Mouse (Mus musculus) kidney, embryonic 15.5 days (tissue): ENCODE measurements around the gene Cabp4. TPM values are rescaled to one million over a fixed set of nuclear protein-coding genes. Genes with fewer than 3 reads are reported as not detected.
A peak's percentile ranks its signal among the peaks of the same experiment; 100 is the strongest.

ENCODE experiments used
- ATAC-seq: fragments of 200-750 bp; cut with Nextera tagmentation; replicated peaks from 2 replicates; pipeline ENCODE4 v1.8.0; 2017; ENCODE audit warnings: moderate TSS enrichment; ENCODE audit not compliant: low FRiP score
- H3K27ac ChIP-seq: fragments of 300-500 bp; sonication (generic); 2 replicates; pipeline ENCODE4 v1.5.1; 2015; ENCODE audit warnings: mild to moderate bottlenecking, inconsistent platforms
- H3K27me3 ChIP-seq: fragments of 300-500 bp; sonication (generic); 2 replicates; pipeline ENCODE4 v1.6.1; 2015; ENCODE audit warnings: inconsistent platforms
- H3K36me3 ChIP-seq: fragments of 300-500 bp; sonication (generic); 2 replicates; pipeline ENCODE4 v1.6.1; 2015; ENCODE audit warnings: inconsistent platforms
- H3K4me1 ChIP-seq: fragments of 300-500 bp; sonication (generic); 2 replicates; pipeline ENCODE4 v1.6.1; 2015; ENCODE audit warnings: inconsistent platforms
- H3K4me2 ChIP-seq: fragments of 300-500 bp; sonication (generic); 2 replicates; pipeline ENCODE4 v1.6.1; 2015; ENCODE audit warnings: moderate library complexity, mild to moderate bottlenecking, inconsistent platforms
- H3K4me3 ChIP-seq: fragments of 300-500 bp; sonication (generic); replicated peaks from 2 replicates; pipeline ENCODE4 v1.5.1; 2015; ENCODE audit warnings: mild to moderate bottlenecking, inconsistent platforms
- H3K9ac ChIP-seq: fragments of 300-500 bp; sonication (generic); 2 replicates; pipeline ENCODE4 v1.6.1; 2015; ENCODE audit warnings: mild to moderate bottlenecking, inconsistent platforms
- H3K9me3 ChIP-seq: fragments of 300-500 bp; sonication (generic); replicated peaks from 2 replicates; pipeline ENCODE4 v1.6.1; 2016; ENCODE audit warnings: inconsistent platforms
- WGBS: fragments of 180-500 bp; shearing (Covaris S2); methylation state at CpG from one replicate; pipeline ENCODE4 v1.1.7; 2015; ENCODE audit warnings: mixed read lengths; 5-methylcytosine and 5-hydroxymethylcytosine counted together
- polyA plus RNA-seq: library from polyadenylated mRNA; unstranded; fragments of >200 nt; fragmentation: Nextera tagmentation; extraction: Ambion mirVana; gene quantifications from 2 replicates; pipeline ENCODE4 v1.2.1, GENCODE M21; 2015

Gene Cabp4
- polyA plus RNA-seq, 1 experiment from 2014 or later, result 0.05 TPM

GRCm38 (mm10) chr19:4150567-4151487 is 7.0 kb upstream of the Cabp4 start:
- Histone ChIP-seq H3K4me1 (peaks cover 50% of the 10 kb centered on the region), H3K36me3 (peaks cover 46% of the 10 kb centered on the region), H3K9me3 (no peaks in the 10 kb centered on the region), H3K27ac (no peak overlapping the region), H3K9ac (0 out of 2 replicates have a peak overlapping the region, but pooled peaks have one; percentile 4), H3K27me3 (no peaks in the 10 kb centered on the region), H3K4me2 (no peak overlapping the region), H3K4me3 (no peak overlapping the region)
- no peak for ATAC-seq
- WGBS, result 85% methylated on average over 22 of the region's 22 CpGs

- peak overlapping the region; percentile 95 for H3K4me3 ChIP-seq
- ATAC-seq, result no peak
- no peaks in the 10 kb centered on the region for H3K9me3 ChIP-seq
- 95% methylated on average over 17 of the region's 17 CpGs for WGBS
- H3K27ac ChIP-seq, result no peak overlapping the region
- H3K4me2 ChIP-seq, result peak overlapping the region; percentile 84
- H3K9ac ChIP-seq, result peak overlapping the region; percentile 4; the same call in 1 of the 2 replicates
- peaks cover 42% of the 10 kb centered on the region for H3K36me3 ChIP-seq
- H3K4me1 ChIP-seq, result peaks cover 43% of the 10 kb centered on the region
- no peaks in the 10 kb centered on the region for H3K27me3 ChIP-seq
Observed at GRCm38 (mm10) chr19:4149764-4150461, 6.1 kb upstream of the Cabp4 start.

DNA sequence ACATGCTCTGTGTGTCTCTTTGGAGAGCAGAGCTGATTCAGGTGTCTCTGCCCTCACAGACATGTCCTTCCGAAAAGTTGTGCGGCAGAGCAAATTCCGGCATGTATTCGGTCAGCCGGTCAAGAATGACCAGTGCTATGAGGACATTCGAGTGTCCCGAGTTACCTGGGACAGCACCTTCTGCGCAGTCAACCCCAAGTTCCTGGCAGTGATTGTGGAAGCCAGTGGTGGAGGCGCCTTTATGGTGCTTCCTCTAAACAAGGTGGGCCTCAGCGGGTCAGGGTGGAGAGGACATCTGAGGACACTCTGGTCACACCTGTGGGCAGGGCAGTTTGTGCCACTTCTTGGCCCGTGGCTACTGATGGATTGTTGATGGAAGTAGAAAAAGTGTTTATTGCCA is 5.5 kb upstream of the Cabp4 start:
- peak overlapping the region; percentile 95 for H3K4me3 ChIP-seq
- H3K36me3 ChIP-seq, result peaks cover 42% of the 10 kb centered on the region
- no peaks in the 10 kb centered on the region for H3K27me3 ChIP-seq
- H3K4me2 ChIP-seq, result peak overlapping the region; percentile 84
- peaks cover 37% of the 10 kb centered on the region for H3K4me1 ChIP-seq
- 76% methylated on average over 11 of the region's 11 CpGs for WGBS
- ATAC-seq, result no peak
- H3K9ac ChIP-seq, result peak overlapping the region; percentile 94
- no peak overlapping the region for H3K27ac ChIP-seq
- H3K9me3 ChIP-seq, result no peaks in the 10 kb centered on the region

- H3K4me2 ChIP-seq, result peak overlapping the region; percentile 84
- peak overlapping the region; percentile 95 for H3K4me3 ChIP-seq
- ATAC-seq, result peak; percentile 30; the same call in 1 of the 2 replicates
- peaks cover 37% of the 10 kb centered on the region for H3K4me1 ChIP-seq
- peaks cover 38% of the 10 kb centered on the region for H3K36me3 ChIP-seq
- peak overlapping the region; percentile 79 for H3K27ac ChIP-seq
- WGBS, result under 1% methylated on average over 8 of the region's 8 CpGs
- peak overlapping the region; percentile 94 for H3K9ac ChIP-seq
- H3K9me3 ChIP-seq, result no peaks in the 10 kb centered on the region
- H3K27me3 ChIP-seq, result no peaks in the 10 kb centered on the region
Observed at GRCm38 (mm10) chr19:4148819-4149218, 5.0 kb upstream of the Cabp4 start.

DNA sequence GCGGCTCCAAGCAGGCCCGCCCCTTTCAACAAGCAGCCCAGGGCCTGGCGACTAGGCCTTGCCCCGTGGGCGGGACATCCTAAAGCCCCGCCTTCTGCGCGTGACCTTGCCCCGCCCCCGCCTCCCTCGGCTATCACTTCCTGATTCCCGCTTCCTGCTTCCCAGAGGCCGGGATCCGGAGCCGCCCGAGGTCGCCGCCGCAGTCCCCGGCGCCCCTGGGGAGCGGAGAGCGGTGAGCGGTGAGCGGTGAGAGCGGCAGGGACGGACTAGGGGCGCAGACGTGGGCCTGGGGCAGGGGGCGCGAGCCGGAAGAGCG is 4.6 kb upstream of the Cabp4 start, which contains the start of gene Coro1b:
Gene Coro1b (plus strand): TSS at position 129 of the 316 bp plus-strand sequence.
- peak within 1 kb of the TSS; percentile 94 for H3K9ac ChIP-seq
- H3K4me3 ChIP-seq, result peak within 1 kb of the TSS; percentile 95
- H3K27me3 ChIP-seq, result no peaks in the 10 kb centered on the region
- peaks cover 37% of the 10 kb centered on the region for H3K4me1 ChIP-seq
- H3K36me3 ChIP-seq, result peaks cover 35% of the 10 kb centered on the region
- no peaks in the 10 kb centered on the region for H3K9me3 ChIP-seq
- H3K4me2 ChIP-seq, result peak within 1 kb of the TSS; percentile 84
- peak within 1 kb of the TSS; percentile 79 for H3K27ac ChIP-seq
- ATAC-seq, result peak; percentile 94
- WGBS, result 0% methylated on average over 33 of the region's 33 CpGs

DNA sequence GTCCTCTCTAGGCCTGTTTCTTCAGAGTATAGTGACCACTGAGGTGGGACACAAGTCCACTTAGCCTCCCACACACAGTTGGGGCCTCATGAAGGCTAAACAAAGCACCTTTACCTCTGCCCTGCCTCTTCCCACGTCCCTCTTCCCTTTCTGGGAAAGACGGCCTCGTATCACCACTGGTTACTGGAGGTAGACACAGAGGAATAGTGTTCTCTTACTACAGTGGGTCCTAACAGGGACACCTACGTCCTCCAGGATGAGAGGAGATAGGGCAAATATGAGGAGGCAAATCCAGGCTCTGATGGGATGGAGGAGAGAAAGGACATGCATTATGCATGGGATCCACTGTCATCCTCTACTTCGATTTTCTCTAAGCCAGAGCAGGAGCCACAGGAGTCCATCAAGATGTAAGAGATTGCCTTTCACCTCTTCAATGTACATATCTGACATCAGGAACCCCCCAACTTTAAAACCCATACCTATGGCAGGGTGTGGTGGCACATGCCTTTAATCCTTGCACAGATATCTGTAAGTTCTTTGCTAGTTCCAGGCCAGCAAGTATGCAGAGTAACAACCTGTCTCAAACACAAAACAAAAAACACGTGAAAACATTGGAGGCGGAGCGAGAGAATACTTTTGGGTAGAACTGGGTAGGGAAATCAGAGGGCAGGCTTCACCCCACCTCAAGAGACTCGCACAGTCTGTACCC is 4.1 kb upstream of the Cabp4 start:
- peak overlapping the region; percentile 94 for H3K9ac ChIP-seq
- peak overlapping the region; percentile 95 for H3K4me3 ChIP-seq
- no peak for ATAC-seq
- 33% methylated on average over 9 of the region's 9 CpGs for WGBS
- H3K4me1 ChIP-seq, result peaks cover 37% of the 10 kb centered on the region
- peak overlapping the region; percentile 84 for H3K4me2 ChIP-seq
- peaks cover 30% of the 10 kb centered on the region for H3K36me3 ChIP-seq
- peak overlapping the region; percentile 79 for H3K27ac ChIP-seq
- no peaks in the 10 kb centered on the region for H3K27me3 ChIP-seq
- no peaks in the 10 kb centered on the region for H3K9me3 ChIP-seq

- H3K36me3 ChIP-seq, result peaks cover 21% of the 10 kb centered on the region
- H3K9ac ChIP-seq, result no peak overlapping the region
- no peak overlapping the region for H3K27ac ChIP-seq
- H3K27me3 ChIP-seq, result no peaks in the 10 kb centered on the region
- H3K4me1 ChIP-seq, result peaks cover 43% of the 10 kb centered on the region
- H3K4me3 ChIP-seq, result no peak overlapping the region
- no peak for ATAC-seq
- 61% methylated on average over 3 of the region's 3 CpGs for WGBS
- no peak overlapping the region for H3K4me2 ChIP-seq
- H3K9me3 ChIP-seq, result no peaks in the 10 kb centered on the region
Observed at GRCm38 (mm10) chr19:4147022-4147405, 3.2 kb upstream of the Cabp4 start.

DNA sequence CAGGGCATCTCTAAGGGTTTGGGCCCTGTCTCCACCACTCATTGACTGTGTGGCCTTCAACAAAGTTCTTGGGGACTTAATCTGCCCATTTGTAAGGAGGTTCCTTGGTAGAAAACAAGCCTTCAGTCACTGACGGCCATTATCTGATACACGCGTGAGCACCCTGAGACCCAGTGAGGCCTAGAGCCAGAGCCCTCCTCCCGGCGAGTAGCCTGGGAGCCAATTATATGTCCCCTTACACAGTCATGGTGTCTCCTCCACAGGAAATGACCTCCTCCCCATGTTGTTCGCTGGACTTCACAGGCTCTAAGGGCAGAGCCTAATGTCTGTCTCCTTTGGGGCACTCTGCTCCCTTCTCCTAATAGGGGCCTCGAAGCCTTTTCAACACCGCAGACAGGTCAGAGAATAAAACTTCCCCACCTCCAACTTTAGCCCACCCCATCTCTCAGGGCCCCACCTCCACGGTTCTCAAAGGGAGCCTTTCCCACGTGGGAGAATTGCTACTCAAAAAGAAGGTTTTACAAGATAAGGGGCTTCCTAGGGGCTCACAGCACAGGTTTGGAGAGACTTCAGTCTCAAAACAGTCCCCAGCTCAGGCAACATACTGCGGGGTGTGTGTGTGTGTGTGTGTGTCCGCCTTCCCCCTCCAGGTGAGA is 2.7 kb upstream of the Cabp4 start:
- Histone ChIP-seq H3K9ac (no peak overlapping the region), H3K27me3 (no peaks in the 10 kb centered on the region), H3K36me3 (peaks cover 18% of the 10 kb centered on the region), H3K4me3 (no peak overlapping the region), H3K27ac (no peak overlapping the region), H3K4me1 (peaks cover 43% of the 10 kb centered on the region), H3K4me2 (no peak overlapping the region), H3K9me3 (no peaks in the 10 kb centered on the region)
- no peak for ATAC-seq
- WGBS, result 72% methylated on average over 12 of the region's 12 CpGs

- no peak overlapping the region for H3K4me2 ChIP-seq
- peaks cover 38% of the 10 kb centered on the region for H3K4me1 ChIP-seq
- H3K36me3 ChIP-seq, result peaks cover 12% of the 10 kb centered on the region
- no peaks in the 10 kb centered on the region for H3K27me3 ChIP-seq
- WGBS, result 93% methylated on average over 5 of the region's 5 CpGs
- no peak overlapping the region for H3K27ac ChIP-seq
- no peak for ATAC-seq
- H3K9ac ChIP-seq, result no peak overlapping the region
- H3K9me3 ChIP-seq, result no peaks in the 10 kb centered on the region
- H3K4me3 ChIP-seq, result no peak overlapping the region
Observed at GRCm38 (mm10) chr19:4145936-4146335, 2.1 kb upstream of the Cabp4 start.

DNA sequence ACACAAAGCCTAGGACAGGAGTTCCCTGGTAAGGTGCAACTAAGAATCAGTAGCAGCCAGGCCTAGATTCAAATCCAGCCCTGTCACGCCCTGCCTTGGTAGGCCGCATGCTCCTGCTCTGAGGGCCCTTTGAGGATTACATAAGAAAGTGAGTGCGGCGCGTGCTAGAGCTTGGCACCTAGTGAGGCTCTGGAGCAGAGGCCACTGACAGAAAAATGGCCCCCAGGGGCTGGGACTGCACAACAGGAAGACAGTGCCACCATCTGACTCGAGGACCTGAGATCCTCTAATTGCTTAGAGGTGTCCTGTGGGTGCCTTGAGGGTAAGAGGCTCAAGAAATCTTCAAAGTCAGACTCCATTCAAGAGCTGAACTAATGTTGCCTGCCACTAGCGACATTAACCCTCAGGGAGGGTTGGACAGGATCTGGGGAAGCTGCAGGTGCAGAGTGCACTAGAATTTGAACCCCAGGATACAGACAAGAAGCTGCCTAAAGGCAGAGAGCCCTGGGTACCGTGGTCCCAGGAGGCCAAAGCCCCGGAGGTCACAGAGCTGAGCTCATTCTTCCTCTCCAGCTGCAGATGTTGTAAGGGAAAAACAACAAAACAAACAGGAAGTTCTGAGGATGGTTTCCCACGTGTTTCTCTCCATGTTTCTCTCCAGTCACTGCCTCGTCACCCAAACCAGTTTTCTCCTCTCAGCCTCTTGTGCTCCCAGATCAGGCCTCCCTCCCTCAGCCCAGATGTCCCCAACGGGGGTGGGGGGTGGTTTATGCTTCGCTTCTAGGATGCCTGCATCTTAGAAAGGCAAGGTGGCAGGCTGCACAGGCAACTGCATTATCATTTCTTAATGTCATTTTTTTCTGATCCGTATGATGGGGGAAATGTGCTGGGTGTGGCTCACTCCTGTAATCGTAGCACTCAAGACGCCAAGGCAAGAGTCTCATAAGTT is 991 bp upstream of the Cabp4 start:
- H3K4me1 ChIP-seq, result peaks cover 28% of the 10 kb centered on the region
- H3K9ac ChIP-seq, result no peak overlapping the region
- H3K36me3 ChIP-seq, result peaks cover 1% of the 10 kb centered on the region
- no peak for ATAC-seq
- no peaks in the 10 kb centered on the region for H3K27me3 ChIP-seq
- H3K27ac ChIP-seq, result no peak overlapping the region
- 79% methylated on average over 16 of the region's 16 CpGs for WGBS
- H3K4me2 ChIP-seq, result no peak overlapping the region
- H3K4me3 ChIP-seq, result no peak overlapping the region
- no peaks in the 10 kb centered on the region for H3K9me3 ChIP-seq
